Mouse (Mus musculus) heart, adult 2 months (tissue): ENCODE measurements around the gene Vwa1.

Experiments
- CTCF ChIP-seq: fragments of 200-600 bp; IDR thresholded peaks from 2 replicates; pipeline ENCODE4 v1.8.1; 2022; ENCODE audit warnings: antibody characterized with exemption, mild to moderate bottlenecking, moderate library complexity
- EP300 ChIP-seq: fragments of 200-500 bp; IDR thresholded peaks from 2 replicates; pipeline ENCODE4 v1.6.1; 2011; ENCODE audit warnings: low read depth, low read length, control low read depth; ENCODE audit not compliant: insufficient read depth
- POLR2A ChIP-seq: fragments of 200-500 bp; IDR thresholded peaks from 2 replicates; pipeline ENCODE4 v1.6.1; 2011; ENCODE audit warnings: mild to moderate bottlenecking, low read depth, low read length, control low read depth; ENCODE audit not compliant: insufficient read depth

DNA sequence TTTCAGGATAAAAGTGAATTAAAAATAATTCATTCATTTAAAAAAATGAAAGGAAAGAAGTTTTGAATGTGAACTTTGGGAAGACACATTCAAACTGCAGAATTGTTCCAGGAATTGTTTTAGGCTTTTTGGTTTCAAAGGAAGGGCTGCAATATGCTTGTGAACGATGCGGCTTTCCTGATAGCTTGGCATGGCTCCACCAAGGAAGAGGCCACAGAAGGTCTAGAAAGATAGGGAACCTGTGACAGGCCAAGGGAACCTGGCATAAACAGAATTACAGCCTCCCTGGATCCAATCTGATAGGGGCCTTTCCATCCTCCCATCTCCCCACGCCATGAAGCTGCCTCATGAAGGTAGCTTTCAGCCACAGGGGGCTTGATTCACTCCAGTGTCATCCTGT lies 13.8 kb upstream of the Vwa1 start:
- no peak for TF ChIP-seq EP300
- no peak for TF ChIP-seq CTCF
- no peak for TF ChIP-seq POLR2A
